Mouse (Mus musculus): ENCODE measurements around the gene Ambra1. TPM values are rescaled to one million over a fixed set of nuclear protein-coding genes. Genes with fewer than 3 reads are reported as not detected.

Gene Ambra1
- total RNA-seq, 1 experiment from 2014 or later: 24.0 TPM

DNA sequence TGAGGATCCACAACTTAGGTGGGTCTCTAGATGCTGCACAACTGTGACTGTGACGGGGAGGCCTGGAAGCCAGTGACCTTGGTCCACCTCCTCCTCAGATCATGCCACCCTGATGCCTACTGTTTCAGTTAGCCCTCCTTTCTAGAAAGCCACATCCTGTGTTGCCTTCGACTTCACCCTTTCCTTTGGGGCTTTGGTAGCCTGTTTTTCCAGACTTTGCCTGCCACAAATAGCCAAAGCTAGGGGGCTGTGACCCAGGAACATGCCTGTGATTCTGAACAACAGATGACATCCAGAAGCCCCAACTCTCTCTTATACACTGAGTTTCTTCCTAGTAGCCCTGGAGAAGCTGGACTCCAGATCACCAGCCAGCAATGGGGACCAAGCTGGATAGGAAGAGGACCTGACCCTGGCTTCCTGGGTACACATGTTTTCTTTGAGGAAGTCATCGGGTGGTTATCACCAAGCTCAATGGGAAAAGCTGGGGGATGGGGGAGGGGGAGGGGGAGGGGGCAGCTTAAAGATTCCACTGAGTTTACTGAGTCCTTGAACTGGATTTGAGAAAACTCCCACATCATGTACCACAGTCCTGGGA is 234.8 kb downstream of the Ambra1 start:
- ATAC-seq (replicated peaks; ENCODE audit: insufficient number of reproducible peaks, low FRiP score, low TSS enrichment, poor library complexity, severe bottlenecking): no peak

DNA sequence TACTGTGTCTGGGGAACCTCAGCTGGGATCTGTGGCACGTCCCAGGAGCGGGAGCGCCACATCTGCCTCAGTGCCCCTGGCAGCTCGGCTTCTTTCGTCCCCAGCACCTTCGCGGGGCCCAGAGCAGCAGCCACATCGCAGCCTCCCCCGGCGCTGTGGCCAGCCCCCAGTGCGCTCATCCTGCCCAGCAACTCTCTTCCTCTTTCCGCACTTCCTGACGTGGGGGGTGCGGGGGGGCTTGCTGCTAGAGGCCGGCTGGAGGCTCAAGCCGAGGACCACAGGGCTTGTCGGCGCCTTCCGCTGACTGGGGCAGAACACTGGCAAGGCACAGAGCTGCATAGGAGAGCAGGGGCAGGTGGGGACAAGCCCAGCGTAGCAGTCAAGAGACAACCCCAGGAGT is 235.5 kb downstream of the Ambra1 start:
- ATAC-seq (replicated peaks; ENCODE audit: insufficient number of reproducible peaks, low FRiP score, low TSS enrichment, poor library complexity, severe bottlenecking): peak; percentile 47

GRCm38 (mm10) chr2:91966367-91966766 is 236.4 kb downstream of the Ambra1 start:
- peak; percentile 57 for ATAC-seq (replicated peaks; ENCODE audit: insufficient number of reproducible peaks, low FRiP score, low TSS enrichment, poor library complexity, severe bottlenecking)

DNA sequence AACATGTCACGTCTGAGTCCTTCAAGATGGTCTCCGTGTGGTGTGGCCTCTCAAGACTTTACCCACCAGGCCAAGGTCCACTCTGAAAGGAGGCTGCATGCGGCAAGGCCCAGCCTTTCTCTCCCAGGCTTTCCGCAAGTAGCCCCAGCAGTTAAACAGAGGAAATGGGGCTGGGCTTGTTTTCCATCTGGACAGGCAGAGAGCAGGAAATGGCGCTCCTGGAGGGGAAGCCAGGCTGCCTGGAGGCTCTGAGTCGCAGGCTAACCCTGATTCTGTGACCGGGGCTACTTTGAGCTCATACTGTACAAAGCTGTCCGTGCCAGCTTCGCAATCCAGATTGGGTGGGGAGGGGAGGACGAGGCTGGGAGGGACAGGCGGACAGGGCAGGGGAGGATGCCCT is 238.0 kb downstream of the Ambra1 start:
- no peak for ATAC-seq (replicated peaks; ENCODE audit: insufficient number of reproducible peaks, low FRiP score, low TSS enrichment, poor library complexity, severe bottlenecking)

Other genes starting within 250 kb of the Ambra1 start
- gene Ckap5, start 203.4 kb upstream of the Ambra1 start, total RNA-seq (2017): 35.8 to 49.7 TPM (median 41.9 TPM) in 3 replicates
- gene F2, start 93.7 kb upstream of the Ambra1 start, total RNA-seq (2017): 0.29 TPM in 1 of 3 replicates, not detected in the others
- gene Zfp408, start 80.3 kb upstream of the Ambra1 start, total RNA-seq (2017): 14.1 to 20.3 TPM (median 17.1 TPM) in 3 replicates
- 45.7 to 97.1 TPM (median 89.8 TPM) in 3 replicates for gene Arhgap1, start 80.3 kb upstream of the Ambra1 start, total RNA-seq (2017)
- 5.1 to 10.8 TPM (median 9.8 TPM) in 3 replicates for gene Atg13, start 19.6 kb upstream of the Ambra1 start, total RNA-seq (2017)
- gene Harbi1, start 19.3 kb upstream of the Ambra1 start, total RNA-seq (2017): 8.9 to 12.1 TPM (median 12.1 TPM) in 3 replicates
- 0.29 TPM in 1 of 3 replicates, not detected in the others for gene Chrm4, start 197.1 kb downstream of the Ambra1 start, total RNA-seq (2017)
- 10.2 TPM in 1 of 3 replicates, not detected in the others for gene Mdk, start 202.2 kb downstream of the Ambra1 start, total RNA-seq (2017)
- gene Gm9821, start 215.6 kb downstream of the Ambra1 start, total RNA-seq (2017): 0.29 to 0.97 TPM (median 0.32 TPM) in 3 replicates
- gene Dgkz, start 245.7 kb downstream of the Ambra1 start, total RNA-seq (2017): 83.0 to 148 TPM (median 110 TPM) in 3 replicates

Measured in monocyte, adult 5-6 weeks (primary cell).